Mouse (Mus musculus): ENCODE results near the gene Mindy1. TPM values are rescaled to one million over a fixed set of nuclear protein-coding genes. Genes with fewer than 3 reads are reported as not detected.
A peak's percentile ranks its signal among the peaks of the same experiment; 100 is the strongest.

Mindy1 gene
- polyA plus RNA-seq, 1 experiment from 2014 or later, result 29.0 TPM

GRCm38 (mm10) chr3:95307100-95307499 lies 26.0 kb downstream of the Mindy1 start, which contains the start of gene Anxa9:
TSS of gene Anxa9 (minus strand) at chr3:95307176.
- Histone ChIP-seq H3K36me3 (ENCODE audit: control insufficient read depth, insufficient read depth, low read length) (peaks cover 4% of the 10 kb centered on the region), H3K27ac (ENCODE audit: low read depth, low read length) (no peak within 1 kb of the TSS), H3K9ac (ENCODE audit: low read depth, low read length) (no peak within 1 kb of the TSS), H3K4me3 (ENCODE audit: low read depth, low read length) (no peak within 1 kb of the TSS), H3K4me1 (replicated peaks; ENCODE audit: control insufficient read depth, insufficient read depth, low read length) (peaks cover 7% of the 10 kb centered on the region), H3K27me3 (replicated peaks; ENCODE audit: control insufficient read depth, insufficient read depth, low read length) (no peaks in the 10 kb centered on the region), H3K9me3 (ENCODE audit: control insufficient read depth, low read length) (no peaks in the 10 kb centered on the region), H3K4me2 (no peak within 1 kb of the TSS)
- DNase-seq (ENCODE audit: low spot score) (no peak), ATAC-seq (replicated peaks; ENCODE audit: low FRiP score) (no peak)
- WGBS, result 64% methylated on average over 7 of the region's 7 CpGs

DNA sequence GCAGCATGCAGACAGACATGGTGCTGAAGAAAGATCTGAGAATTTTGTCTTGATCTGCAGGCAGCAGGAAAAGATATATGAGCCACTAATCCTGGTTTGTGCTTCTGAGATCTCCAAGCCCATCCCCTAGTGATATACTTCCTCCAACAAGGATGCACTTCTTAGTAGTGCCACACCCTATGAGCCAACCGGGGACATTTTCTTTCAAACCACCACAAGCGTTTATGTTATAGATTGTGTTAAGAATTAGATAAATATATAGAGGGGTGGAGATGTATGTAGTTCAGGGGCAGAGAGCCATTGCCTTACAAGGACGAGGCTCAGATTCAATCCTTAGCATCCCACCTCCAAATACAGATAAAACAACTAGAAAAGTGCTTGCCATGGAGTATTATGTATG lies 29.4 kb downstream of the Mindy1 start:
- Histone ChIP-seq H3K9ac (ENCODE audit: low read depth, low read length) (no peak overlapping the region), H3K27me3 (replicated peaks; ENCODE audit: control insufficient read depth, insufficient read depth, low read length) (no peaks in the 10 kb centered on the region), H3K36me3 (ENCODE audit: control insufficient read depth, insufficient read depth, low read length) (peaks cover 3% of the 10 kb centered on the region), H3K27ac (ENCODE audit: low read depth, low read length) (no peak overlapping the region), H3K4me3 (ENCODE audit: low read depth, low read length) (no peak overlapping the region), H3K4me1 (replicated peaks; ENCODE audit: control insufficient read depth, insufficient read depth, low read length) (peaks cover 20% of the 10 kb centered on the region), H3K4me2 (no peak overlapping the region), H3K9me3 (ENCODE audit: control insufficient read depth, low read length) (no peaks in the 10 kb centered on the region)
- ATAC-seq (replicated peaks; ENCODE audit: low FRiP score), result no peak
- WGBS, result 59% methylated on average over 3 of the region's 3 CpGs
- DNase-seq (ENCODE audit: low spot score), result no peak

DNA sequence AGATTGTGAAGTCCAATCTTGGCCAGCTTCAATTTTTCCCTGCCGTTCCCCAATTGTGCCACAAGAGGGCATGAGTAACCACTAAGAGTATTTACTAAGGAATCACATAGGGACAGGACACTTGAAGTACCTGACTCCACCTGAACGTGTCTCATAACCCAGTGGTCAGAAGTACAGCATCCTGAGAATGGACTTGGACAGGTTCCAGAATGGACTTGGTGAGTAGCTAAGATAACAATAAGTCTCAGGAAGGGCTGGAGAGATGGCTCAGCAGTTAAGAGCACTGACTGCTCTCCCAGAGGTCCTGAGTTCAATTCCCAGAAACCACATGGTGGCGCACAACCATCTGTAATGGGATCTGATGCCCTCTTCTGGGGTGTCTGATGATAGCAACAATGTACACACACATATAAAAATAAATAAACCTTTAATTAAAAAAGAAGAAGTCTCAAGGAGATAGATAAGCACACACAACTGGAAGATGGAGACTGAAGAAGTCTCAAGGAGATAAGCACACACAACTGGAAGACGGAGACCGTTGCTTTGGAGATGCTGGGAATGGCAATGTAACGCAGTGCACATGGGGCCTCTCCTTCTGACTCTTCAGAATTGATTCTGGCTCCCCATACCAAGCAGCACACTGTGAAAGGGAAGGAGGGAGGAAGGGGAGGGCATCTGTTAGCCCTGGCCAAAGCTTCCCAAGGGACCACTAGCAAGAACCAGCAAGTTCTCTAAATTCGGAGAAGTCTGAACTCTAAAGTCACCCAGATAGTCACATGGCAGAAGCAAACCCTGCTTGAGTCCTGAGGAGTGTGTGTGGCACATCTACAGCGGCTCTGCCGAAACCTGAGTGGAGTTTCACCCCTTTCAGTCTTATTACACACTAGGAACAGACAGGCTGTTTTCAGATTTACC lies 30.1 kb downstream of the Mindy1 start:
- peak overlapping the region; percentile 95; the same call in 1 of the 2 replicates for H3K27ac ChIP-seq (ENCODE audit: low read depth, low read length)
- H3K27me3 ChIP-seq (replicated peaks; ENCODE audit: control insufficient read depth, insufficient read depth, low read length), result no peaks in the 10 kb centered on the region
- no peaks in the 10 kb centered on the region for H3K9me3 ChIP-seq (ENCODE audit: control insufficient read depth, low read length)
- peak overlapping the region; percentile 11; the same call in 1 of the 2 replicates for H3K4me2 ChIP-seq
- H3K9ac ChIP-seq (ENCODE audit: low read depth, low read length), result no peak overlapping the region
- 48% methylated on average over 9 of the region's 9 CpGs for WGBS
- ATAC-seq (replicated peaks; ENCODE audit: low FRiP score), result no peak
- H3K36me3 ChIP-seq (ENCODE audit: control insufficient read depth, insufficient read depth, low read length), result no peaks in the 10 kb centered on the region
- H3K4me1 ChIP-seq (replicated peaks; ENCODE audit: control insufficient read depth, insufficient read depth, low read length), result peaks cover 20% of the 10 kb centered on the region
- no peak overlapping the region for H3K4me3 ChIP-seq (ENCODE audit: low read depth, low read length)
- no peak for DNase-seq (ENCODE audit: low spot score)

- peak overlapping the region; percentile 95 for H3K27ac ChIP-seq (ENCODE audit: low read depth, low read length)
- H3K36me3 ChIP-seq (ENCODE audit: control insufficient read depth, insufficient read depth, low read length), result no peaks in the 10 kb centered on the region
- DNase-seq (ENCODE audit: low spot score) (no peak), ATAC-seq (replicated peaks; ENCODE audit: low FRiP score) (peak; percentile 59)
- H3K4me1 ChIP-seq (replicated peaks; ENCODE audit: control insufficient read depth, insufficient read depth, low read length), result peaks cover 28% of the 10 kb centered on the region
- no peaks in the 10 kb centered on the region for H3K9me3 ChIP-seq (ENCODE audit: control insufficient read depth, low read length)
- peak overlapping the region; percentile 78 for H3K4me2 ChIP-seq
- no peaks in the 10 kb centered on the region for H3K27me3 ChIP-seq (replicated peaks; ENCODE audit: control insufficient read depth, insufficient read depth, low read length)
- H3K9ac ChIP-seq (ENCODE audit: low read depth, low read length), result peak overlapping the region; percentile 99
- H3K4me3 ChIP-seq (ENCODE audit: low read depth, low read length), result peak overlapping the region; percentile 91
- WGBS, result 35% methylated on average over 6 of the region's 6 CpGs
Measured at GRCm38 (mm10) chr3:95312623-95313022, 31.5 kb downstream of the Mindy1 start.

DNA sequence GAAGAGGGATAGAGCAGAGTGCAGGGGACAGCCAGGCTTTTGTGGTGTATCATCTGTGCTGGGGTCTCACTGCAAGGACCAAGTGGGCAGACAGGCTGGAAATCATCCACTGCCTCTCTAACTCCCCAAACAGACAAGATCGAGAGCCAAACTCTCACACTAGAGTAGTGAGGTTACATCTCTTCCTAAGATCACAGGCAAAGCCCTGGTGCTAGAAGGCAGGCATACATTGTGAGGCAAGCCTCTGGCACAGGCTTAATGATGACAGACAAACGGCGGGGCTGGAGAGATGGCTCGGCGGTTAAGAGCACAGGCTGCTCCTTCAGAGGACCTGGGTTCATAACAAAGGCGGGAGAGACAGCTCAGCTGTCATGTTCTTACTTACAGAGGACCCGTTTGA lies 32.3 kb downstream of the Mindy1 start:
- Histone ChIP-seq H3K4me2 (peak overlapping the region; percentile 78), H3K27ac (ENCODE audit: low read depth, low read length) (peak overlapping the region; percentile 95), H3K4me3 (ENCODE audit: low read depth, low read length) (peak overlapping the region; percentile 91), H3K4me1 (replicated peaks; ENCODE audit: control insufficient read depth, insufficient read depth, low read length) (peaks cover 35% of the 10 kb centered on the region), H3K27me3 (replicated peaks; ENCODE audit: control insufficient read depth, insufficient read depth, low read length) (no peaks in the 10 kb centered on the region), H3K9me3 (ENCODE audit: control insufficient read depth, low read length) (no peaks in the 10 kb centered on the region), H3K36me3 (ENCODE audit: control insufficient read depth, insufficient read depth, low read length) (no peaks in the 10 kb centered on the region), H3K9ac (ENCODE audit: low read depth, low read length) (peak overlapping the region; percentile 99)
- 34% methylated on average over 7 of the region's 7 CpGs for WGBS
- no peak for ATAC-seq (replicated peaks; ENCODE audit: low FRiP score)
- DNase-seq (ENCODE audit: low spot score), result no peak

DNA sequence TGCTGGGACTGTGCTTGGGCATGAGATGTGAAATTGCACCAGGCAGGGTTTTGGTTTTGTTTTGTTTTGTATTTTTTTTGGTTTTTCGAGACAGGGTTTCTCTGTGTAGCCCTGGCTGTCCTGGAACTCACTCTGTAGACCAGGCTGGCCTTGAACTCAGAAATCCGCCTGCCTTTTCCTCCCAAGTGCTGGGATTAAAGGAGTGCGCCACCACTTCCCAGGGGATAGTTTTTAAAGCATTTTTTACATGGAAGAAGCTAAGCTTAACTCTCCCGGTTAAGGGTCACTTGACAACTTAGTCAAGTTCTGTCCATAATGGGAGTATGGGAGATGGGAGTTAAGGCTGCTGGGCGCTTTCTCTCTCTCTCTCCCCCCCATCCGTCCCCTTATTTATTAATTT lies 32.9 kb downstream of the Mindy1 start:
- Histone ChIP-seq H3K36me3 (ENCODE audit: control insufficient read depth, insufficient read depth, low read length) (no peaks in the 10 kb centered on the region), H3K27me3 (replicated peaks; ENCODE audit: control insufficient read depth, insufficient read depth, low read length) (no peaks in the 10 kb centered on the region), H3K27ac (ENCODE audit: low read depth, low read length) (peak overlapping the region; percentile 95), H3K4me3 (ENCODE audit: low read depth, low read length) (peak overlapping the region; percentile 91), H3K9me3 (ENCODE audit: control insufficient read depth, low read length) (no peaks in the 10 kb centered on the region), H3K4me1 (replicated peaks; ENCODE audit: control insufficient read depth, insufficient read depth, low read length) (peaks cover 41% of the 10 kb centered on the region), H3K4me2 (peak overlapping the region; percentile 78), H3K9ac (ENCODE audit: low read depth, low read length) (peak overlapping the region; percentile 99)
- WGBS, result 47% methylated on average over 6 of the region's 6 CpGs
- DNase-seq (ENCODE audit: low spot score) (no peak), ATAC-seq (replicated peaks; ENCODE audit: low FRiP score) (no peak)

- Histone ChIP-seq H3K4me2 (peak within 1 kb of the TSS; percentile 78), H3K36me3 (ENCODE audit: control insufficient read depth, insufficient read depth, low read length) (no peaks in the 10 kb centered on the region), H3K4me3 (ENCODE audit: low read depth, low read length) (peak within 1 kb of the TSS; percentile 91), H3K9me3 (ENCODE audit: control insufficient read depth, low read length) (no peaks in the 10 kb centered on the region), H3K27me3 (replicated peaks; ENCODE audit: control insufficient read depth, insufficient read depth, low read length) (no peaks in the 10 kb centered on the region), H3K27ac (ENCODE audit: low read depth, low read length) (peak within 1 kb of the TSS; percentile 95), H3K4me1 (replicated peaks; ENCODE audit: control insufficient read depth, insufficient read depth, low read length) (peaks cover 42% of the 10 kb centered on the region), H3K9ac (ENCODE audit: low read depth, low read length) (peak within 1 kb of the TSS; percentile 99)
- no peak for DNase-seq (ENCODE audit: low spot score)
- ATAC-seq (replicated peaks; ENCODE audit: low FRiP score), result 0 out of 2 replicates have a peak, but pooled peaks have one; percentile 0
- whole genome bisulfite sequencing, result 3% methylated on average over 25 of the region's 27 CpGs
Measured at GRCm38 (mm10) chr3:95314486-95315093, 33.4 kb downstream of the Mindy1 start, which contains the start of gene Cers2. TSS of gene Cers2 (plus strand) at chr3:95314791.

- DNase-seq (ENCODE audit: low spot score) (peak; percentile 94), ATAC-seq (replicated peaks; ENCODE audit: low FRiP score) (peak; percentile 87)
- H3K4me2 ChIP-seq, result peak overlapping the region; percentile 78
- peak overlapping the region; percentile 91 for H3K4me3 ChIP-seq (ENCODE audit: low read depth, low read length)
- peaks cover 3% of the 10 kb centered on the region for H3K36me3 ChIP-seq (ENCODE audit: control insufficient read depth, insufficient read depth, low read length)
- peak overlapping the region; percentile 95 for H3K27ac ChIP-seq (ENCODE audit: low read depth, low read length)
- no peaks in the 10 kb centered on the region for H3K27me3 ChIP-seq (replicated peaks; ENCODE audit: control insufficient read depth, insufficient read depth, low read length)
- under 1% methylated on average over 71 of the region's 71 CpGs for WGBS
- H3K9me3 ChIP-seq (ENCODE audit: control insufficient read depth, low read length), result no peaks in the 10 kb centered on the region
- H3K9ac ChIP-seq (ENCODE audit: low read depth, low read length), result peak overlapping the region; percentile 99
- H3K4me1 ChIP-seq (replicated peaks; ENCODE audit: control insufficient read depth, insufficient read depth, low read length), result peaks cover 45% of the 10 kb centered on the region
Measured at GRCm38 (mm10) chr3:95315094-95315843, 34.1 kb downstream of the Mindy1 start.
